Mouse (Mus musculus): ENCODE measurements around the gene Rpl4.
A peak's percentile ranks its signal among the peaks of the same experiment; 100 is the strongest.
"Not testable (repeated sequence)": the region's sequence is repeated elsewhere in the genome, so short reads cannot be mapped to it uniquely, and the experiment has no call there.

Gene Rpl4

GRCm38 (mm10) chr9:64198068-64198762 is 25.0 kb downstream of the Rpl4 start:
- DNase-seq (ENCODE audit: low spot score) = no peak

GRCm38 (mm10) chr9:64198763-64199418 is 25.7 kb downstream of the Rpl4 start:
- DNase-seq (ENCODE audit: low spot score) = not testable (repeated sequence)

- DNase-seq (ENCODE audit: low spot score) = no peak
Observed at GRCm38 (mm10) chr9:64199897-64200296, 26.7 kb downstream of the Rpl4 start.

- DNase-seq (ENCODE audit: low spot score) = no peak
Observed at GRCm38 (mm10) chr9:64202331-64202730, 29.2 kb downstream of the Rpl4 start.

- no peak for DNase-seq (ENCODE audit: low spot score)
Observed at GRCm38 (mm10) chr9:64202866-64203265, 29.7 kb downstream of the Rpl4 start.

GRCm38 (mm10) chr9:64207509-64208084 is 34.4 kb downstream of the Rpl4 start:
- no peak for DNase-seq (ENCODE audit: low spot score)

- DNase-seq (ENCODE audit: low spot score) = no peak
Observed at GRCm38 (mm10) chr9:64214452-64214851, 41.3 kb downstream of the Rpl4 start.

GRCm38 (mm10) chr9:64216090-64216489 is 42.9 kb downstream of the Rpl4 start:
- DNase-seq (ENCODE audit: low spot score) = no peak

- no peak for DNase-seq (ENCODE audit: low spot score)
Observed at GRCm38 (mm10) chr9:64216641-64217040, 43.5 kb downstream of the Rpl4 start.

- no peak for DNase-seq (ENCODE audit: low spot score)
Observed at GRCm38 (mm10) chr9:64217887-64218286, 44.7 kb downstream of the Rpl4 start.

GRCm38 (mm10) chr9:64219305-64219704 is 46.1 kb downstream of the Rpl4 start:
- no peak for DNase-seq (ENCODE audit: low spot score)

- DNase-seq (ENCODE audit: low spot score) = no peak
Observed at GRCm38 (mm10) chr9:64219772-64220420, 46.7 kb downstream of the Rpl4 start.

GRCm38 (mm10) chr9:64220603-64221002 is 47.4 kb downstream of the Rpl4 start:
- no peak for DNase-seq (ENCODE audit: low spot score)

GRCm38 (mm10) chr9:64221480-64221879 is 48.3 kb downstream of the Rpl4 start:
- peak; percentile 44 for DNase-seq (ENCODE audit: low spot score)

GRCm38 (mm10) chr9:64222098-64222497 is 48.9 kb downstream of the Rpl4 start:
- no peak for DNase-seq (ENCODE audit: low spot score)

GRCm38 (mm10) chr9:64225805-64226204 is 52.6 kb downstream of the Rpl4 start:
- DNase-seq (ENCODE audit: low spot score) = no peak

GRCm38 (mm10) chr9:64227736-64228135 is 54.6 kb downstream of the Rpl4 start:
- no peak for DNase-seq (ENCODE audit: low spot score)
